Mouse (Mus musculus): ENCODE measurements around the gene Hapln2.

The Hapln2 gene

GRCm38 (mm10) chr3:87981214-87981760 is 46.1 kb downstream of the Hapln2 start:
- DNase-seq (ENCODE audit: low spot score), result no peak

- no peak for DNase-seq (ENCODE audit: low spot score)
Measured at GRCm38 (mm10) chr3:87980728-87981127, 46.7 kb downstream of the Hapln2 start.

DNA sequence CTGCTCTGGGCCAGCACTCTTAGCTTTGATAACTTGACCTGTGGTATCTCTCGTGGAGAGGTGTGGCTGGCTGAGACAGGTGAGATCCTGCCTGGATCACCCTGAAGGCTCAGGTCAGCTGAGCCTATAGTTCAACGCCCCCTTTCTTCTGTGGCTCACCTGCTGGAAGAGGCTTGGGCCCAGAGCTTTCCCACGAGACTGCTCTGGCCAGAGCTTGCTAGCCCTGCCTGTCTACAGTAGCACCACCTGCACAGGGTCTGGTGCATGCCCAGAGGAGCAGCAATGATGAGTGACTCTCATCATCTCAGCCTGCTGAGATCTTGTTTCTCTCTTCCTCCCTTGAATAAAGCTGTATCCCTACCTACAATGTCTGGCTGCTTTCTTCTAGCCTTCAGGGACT is 47.3 kb downstream of the Hapln2 start:
- DNase-seq (ENCODE audit: low spot score), result no peak

GRCm38 (mm10) chr3:87979493-87979892 is 47.9 kb downstream of the Hapln2 start:
- no peak for DNase-seq (ENCODE audit: low spot score)

- DNase-seq (ENCODE audit: low spot score), result no peak
Measured at GRCm38 (mm10) chr3:87974381-87974987, 52.9 kb downstream of the Hapln2 start.

GRCm38 (mm10) chr3:87973593-87974380 is 53.6 kb downstream of the Hapln2 start:
- DNase-seq (ENCODE audit: low spot score), result no peak

DNA sequence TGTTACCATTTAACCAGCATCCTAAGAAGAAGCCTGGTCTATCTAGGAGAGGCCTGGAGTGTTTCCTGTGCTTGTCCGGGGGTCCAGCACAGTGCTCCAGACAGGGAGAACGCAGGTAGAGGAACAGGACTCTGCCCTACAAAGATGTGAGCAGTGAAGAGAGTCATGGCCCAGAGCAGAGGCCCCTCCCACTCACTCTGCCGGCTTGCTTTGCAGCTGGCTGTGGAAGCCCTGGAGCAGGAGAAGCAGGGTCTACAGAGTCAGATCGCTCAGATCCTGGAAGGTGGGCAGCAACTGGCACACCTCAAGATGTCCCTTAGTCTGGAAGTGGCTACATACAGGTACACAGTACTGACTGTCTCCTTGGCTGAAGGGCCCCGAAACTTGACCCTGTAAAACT is 54.6 kb downstream of the Hapln2 start:
- no peak for DNase-seq (ENCODE audit: low spot score)

DNA sequence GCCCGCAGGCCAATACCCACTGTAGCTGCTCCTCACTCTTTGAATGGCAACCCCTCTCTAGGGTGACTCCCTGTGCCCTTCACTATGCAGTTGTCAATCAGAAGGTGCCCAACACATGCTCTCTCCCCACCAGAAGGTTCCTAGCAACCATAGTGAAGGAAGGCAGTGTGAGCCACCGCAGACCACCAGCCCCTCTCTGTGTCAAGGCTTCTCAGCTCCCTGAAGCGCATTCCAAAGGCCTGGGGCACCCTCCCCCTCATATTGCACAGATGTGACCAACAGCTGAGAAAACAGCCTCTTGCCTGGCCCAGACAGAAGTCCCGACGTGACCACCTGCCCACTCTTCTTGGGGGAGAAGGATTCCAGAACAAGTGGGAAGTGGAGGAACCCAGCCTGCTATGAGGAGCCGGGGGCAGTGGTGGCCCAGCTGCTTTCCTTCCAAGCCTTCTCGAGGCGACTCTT is 55.1 kb downstream of the Hapln2 start:
- no peak for DNase-seq (ENCODE audit: low spot score)

Data from spleen, adult 12 weeks (tissue).